Mouse (Mus musculus): ENCODE data around the gene Ist1. TPM values are rescaled to one million over a fixed set of nuclear protein-coding genes. Genes with fewer than 3 reads are reported as not detected.

Ist1 gene
- polyA plus RNA-seq, 1 experiment = 141 TPM

GRCm38 (mm10) chr8:109706076-109706873 is 13.2 kb upstream of the Ist1 start:
- TF ChIP-seq CTCF (IDR thresholded peaks at IDR 0.05; ENCODE audit: borderline replicate concordance, extremely low read depth, insufficient read depth, insufficient read length) = no peak
- no peak for TF ChIP-seq POLR2A (IDR thresholded peaks at IDR 0.05; ENCODE audit: borderline replicate concordance, extremely low read depth, insufficient read depth, insufficient read length, poor library complexity, severe bottlenecking)
- DNase-seq (ENCODE audit: low read depth) = peak; percentile 45

DNA sequence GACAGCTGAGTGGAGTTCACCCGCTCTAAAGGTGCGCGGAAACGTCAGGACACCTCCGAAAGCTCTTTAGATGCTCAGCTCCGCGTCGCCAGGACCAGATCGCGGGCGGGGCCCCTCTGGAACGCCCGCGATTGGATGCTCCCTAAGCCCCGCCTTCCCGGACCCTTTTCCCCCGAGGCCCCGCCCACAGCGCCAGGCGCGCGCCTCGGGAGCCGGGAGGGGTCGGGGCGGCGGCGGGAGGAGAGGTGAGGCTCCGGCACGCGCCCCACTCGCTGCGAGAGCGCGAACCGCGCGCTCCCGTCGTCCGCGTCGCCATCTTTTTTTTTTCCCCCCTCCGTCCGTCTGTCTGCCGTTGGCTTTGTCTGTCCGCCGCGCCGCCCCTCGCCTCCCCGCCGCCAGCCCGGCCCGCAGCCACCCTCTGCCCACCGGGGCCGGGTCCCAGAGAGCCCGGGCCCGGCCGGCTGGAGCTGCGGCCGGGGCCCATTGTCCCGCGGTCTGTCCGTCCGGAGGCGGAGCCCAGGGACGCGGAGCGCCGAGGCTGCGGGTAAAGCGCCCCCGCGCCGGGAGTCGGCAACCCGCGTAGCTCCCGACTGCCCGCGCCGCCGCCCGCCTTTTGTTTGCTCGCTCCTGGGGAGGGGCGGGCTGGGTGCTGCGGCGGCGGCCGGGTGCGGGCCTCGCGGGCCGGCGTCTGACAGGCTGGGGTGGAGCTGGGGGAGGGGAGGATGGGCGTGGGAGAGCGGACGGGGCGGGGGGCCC is 12.4 kb upstream of the Ist1 start, which contains the start of gene Zfp821:
Gene Zfp821, plus strand, starts transcription at position 227 of the 756 bp plus-strand sequence.
- TF ChIP-seq CTCF (IDR thresholded peaks at IDR 0.05; ENCODE audit: borderline replicate concordance, extremely low read depth, insufficient read depth, insufficient read length) = no peak
- TF ChIP-seq POLR2A (IDR thresholded peaks at IDR 0.05; ENCODE audit: borderline replicate concordance, extremely low read depth, insufficient read depth, insufficient read length, poor library complexity, severe bottlenecking) = peak; percentile 81
- DNase-seq (ENCODE audit: low read depth) = peak; percentile 97

GRCm38 (mm10) chr8:109704565-109705319 is 11.7 kb upstream of the Ist1 start:
- TF ChIP-seq POLR2A (IDR thresholded peaks at IDR 0.05; ENCODE audit: borderline replicate concordance, extremely low read depth, insufficient read depth, insufficient read length, poor library complexity, severe bottlenecking) (no peak), CTCF (IDR thresholded peaks at IDR 0.05; ENCODE audit: borderline replicate concordance, extremely low read depth, insufficient read depth, insufficient read length) (no peak)
- DNase-seq (ENCODE audit: low read depth) = no peak

DNA sequence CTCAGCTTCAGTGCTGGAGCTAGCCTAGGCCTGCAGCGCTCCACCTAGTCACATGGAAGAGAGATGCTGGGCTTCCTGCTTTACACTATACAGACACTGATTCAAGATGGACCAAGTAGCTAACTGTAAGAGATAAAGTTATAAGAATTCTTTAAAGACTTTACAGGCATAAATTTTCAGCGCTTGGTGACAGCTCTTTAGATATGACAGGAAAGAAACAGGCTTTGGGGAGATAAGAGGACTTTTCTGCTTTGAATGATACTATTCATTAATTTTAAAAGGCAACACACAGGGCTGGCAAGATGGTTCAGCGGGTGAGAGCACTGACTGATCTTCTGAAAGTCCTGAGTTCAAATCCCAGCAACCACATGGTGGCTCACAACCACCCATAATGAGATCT is 5.4 kb upstream of the Ist1 start:
- TF ChIP-seq CTCF (IDR thresholded peaks at IDR 0.05; ENCODE audit: borderline replicate concordance, extremely low read depth, insufficient read depth, insufficient read length) (no peak), POLR2A (IDR thresholded peaks at IDR 0.05; ENCODE audit: borderline replicate concordance, extremely low read depth, insufficient read depth, insufficient read length, poor library complexity, severe bottlenecking) (no peak)
- DNase-seq (ENCODE audit: low read depth) = no peak

DNA sequence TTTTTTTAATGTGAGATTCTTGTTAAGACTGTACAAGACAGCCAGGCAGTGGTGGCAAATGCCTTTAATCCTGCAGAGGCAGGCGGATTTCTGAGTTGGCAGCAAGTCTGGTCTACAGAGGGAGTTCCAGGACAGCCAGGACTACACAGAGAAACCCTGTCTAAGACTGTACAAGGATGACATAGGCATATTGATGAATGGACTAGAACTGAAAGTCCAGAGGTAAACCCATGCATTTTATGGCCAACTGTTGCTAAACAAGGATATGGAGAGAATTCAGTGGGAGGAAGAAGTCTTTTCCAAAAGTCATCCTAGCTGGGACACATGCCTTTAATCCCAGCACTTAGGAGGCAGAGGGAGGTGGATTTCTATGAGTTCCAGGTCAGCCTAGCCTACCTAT is 4.7 kb upstream of the Ist1 start:
- no peak for DNase-seq (ENCODE audit: low read depth)
- no peak for TF ChIP-seq POLR2A (IDR thresholded peaks at IDR 0.05; ENCODE audit: borderline replicate concordance, extremely low read depth, insufficient read depth, insufficient read length, poor library complexity, severe bottlenecking)
- TF ChIP-seq CTCF (IDR thresholded peaks at IDR 0.05; ENCODE audit: borderline replicate concordance, extremely low read depth, insufficient read depth, insufficient read length) = no peak

DNA sequence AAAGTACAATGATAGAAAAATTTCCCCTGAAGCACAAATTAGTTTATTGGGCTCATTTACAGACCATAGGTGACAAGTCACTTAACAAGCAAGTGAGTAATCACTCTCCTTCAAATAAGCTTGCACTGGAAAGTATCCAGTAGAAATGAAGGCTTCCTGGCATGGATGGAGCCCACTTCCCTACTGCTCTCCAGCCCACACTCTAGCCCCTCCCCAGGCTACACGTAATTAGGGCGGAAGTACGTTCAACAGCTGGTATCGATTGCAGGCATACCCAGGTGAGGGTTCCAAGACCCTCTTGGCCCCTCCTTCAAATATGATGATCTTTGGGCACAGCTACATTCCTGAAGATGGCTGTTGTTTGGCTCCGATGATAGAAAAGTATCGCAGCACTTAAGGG is 1.1 kb upstream of the Ist1 start:
- no peak for DNase-seq (ENCODE audit: low read depth)
- TF ChIP-seq POLR2A (IDR thresholded peaks at IDR 0.05; ENCODE audit: borderline replicate concordance, extremely low read depth, insufficient read depth, insufficient read length, poor library complexity, severe bottlenecking) (no peak), CTCF (IDR thresholded peaks at IDR 0.05; ENCODE audit: borderline replicate concordance, extremely low read depth, insufficient read depth, insufficient read length) (no peak)

DNA sequence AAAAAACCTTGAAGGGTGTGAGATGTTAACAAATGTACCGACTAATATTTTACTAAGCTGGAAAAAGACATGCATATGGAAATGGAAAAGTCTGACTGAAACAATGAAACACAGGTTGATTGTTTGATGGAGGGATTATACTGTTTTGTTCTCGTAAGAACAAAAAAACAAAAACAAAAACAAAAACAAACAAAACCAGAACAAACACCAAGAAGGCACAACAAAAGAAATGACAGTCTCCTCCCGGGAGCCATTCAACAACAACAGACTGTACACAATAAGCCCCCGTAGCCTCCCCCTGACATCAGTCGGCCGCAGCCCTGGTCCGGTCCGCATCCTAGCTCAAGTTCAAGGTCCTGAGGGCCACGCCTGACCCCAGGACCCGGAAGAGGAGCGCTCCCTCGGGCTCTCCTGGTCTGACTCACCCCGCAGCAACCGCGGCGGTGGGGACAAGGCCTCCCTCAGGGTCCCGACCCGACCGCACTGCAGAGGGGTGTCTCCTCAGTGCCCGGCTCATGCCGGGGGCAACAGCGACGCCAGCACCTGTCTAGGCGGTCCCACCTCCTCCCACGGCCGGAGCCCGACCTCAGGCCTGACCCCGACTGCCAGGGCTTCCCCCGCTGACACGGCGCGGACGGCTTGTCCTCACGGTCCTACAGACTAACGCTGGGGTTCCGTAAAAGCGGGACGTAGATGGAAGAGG is 466 bp downstream of the Ist1 start:
- TF ChIP-seq POLR2A (IDR thresholded peaks at IDR 0.05; ENCODE audit: borderline replicate concordance, extremely low read depth, insufficient read depth, insufficient read length, poor library complexity, severe bottlenecking) (no peak), CTCF (IDR thresholded peaks at IDR 0.05; ENCODE audit: borderline replicate concordance, extremely low read depth, insufficient read depth, insufficient read length) (no peak)
- DNase-seq (ENCODE audit: low read depth) = peak; percentile 53

DNA sequence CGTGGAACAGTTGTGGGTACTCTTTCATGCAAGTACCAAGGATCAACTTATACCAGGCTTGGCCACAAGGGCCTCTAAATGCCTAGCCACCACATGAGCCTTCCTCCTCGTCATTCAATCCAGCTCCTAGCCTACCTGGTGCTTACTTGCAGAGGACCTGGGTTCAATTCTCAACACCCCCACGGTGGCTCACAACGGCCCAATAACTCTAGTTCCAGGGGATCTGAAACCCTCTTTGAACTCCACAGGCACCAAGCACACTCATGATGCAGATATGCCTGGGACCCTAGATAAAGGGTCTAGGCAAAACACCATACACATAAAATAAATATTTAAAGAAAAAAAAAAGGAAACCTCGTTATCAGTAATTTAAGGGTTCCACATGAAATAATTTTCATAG is 1.3 kb downstream of the Ist1 start:
- TF ChIP-seq POLR2A (IDR thresholded peaks at IDR 0.05; ENCODE audit: borderline replicate concordance, extremely low read depth, insufficient read depth, insufficient read length, poor library complexity, severe bottlenecking) = no peak
- TF ChIP-seq CTCF (IDR thresholded peaks at IDR 0.05; ENCODE audit: borderline replicate concordance, extremely low read depth, insufficient read depth, insufficient read length) = peak; percentile 41; the same call in 1 of the 2 replicates
- DNase-seq (ENCODE audit: low read depth) = peak; percentile 57

DNA sequence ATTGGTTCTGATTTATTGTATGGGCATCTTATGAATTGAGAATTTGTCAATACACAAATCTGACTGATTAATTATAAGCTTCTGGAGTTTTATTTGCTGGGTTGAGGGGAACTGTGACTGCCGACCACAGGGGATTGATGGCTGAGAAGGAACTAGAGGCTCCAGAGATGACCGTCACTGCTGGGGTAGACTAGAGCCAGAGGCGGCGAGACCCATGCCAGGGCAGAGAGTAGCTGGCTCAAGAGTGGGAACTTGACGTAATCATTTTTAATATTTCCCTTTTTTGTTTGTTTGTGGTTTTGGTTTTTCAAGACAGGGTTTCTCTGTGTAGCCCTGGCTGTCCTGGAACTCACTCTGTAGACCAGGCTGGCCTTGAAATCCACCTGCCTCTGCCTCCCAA is 5.8 kb downstream of the Ist1 start:
- DNase-seq (ENCODE audit: low read depth) = no peak

GRCm38 (mm10) chr8:109682120-109682519 is 10.9 kb downstream of the Ist1 start:
- no peak for TF ChIP-seq POLR2A (IDR thresholded peaks at IDR 0.05; ENCODE audit: borderline replicate concordance, extremely low read depth, insufficient read depth, insufficient read length, poor library complexity, severe bottlenecking)
- no peak for TF ChIP-seq CTCF (IDR thresholded peaks at IDR 0.05; ENCODE audit: borderline replicate concordance, extremely low read depth, insufficient read depth, insufficient read length)
- no peak for DNase-seq (ENCODE audit: low read depth)

More for the DNA sequence above, 5.8 kb downstream of the Ist1 start:
- TF ChIP-seq POLR2A (IDR thresholded peaks at IDR 0.05; ENCODE audit: borderline replicate concordance, extremely low read depth, insufficient read depth, insufficient read length, poor library complexity, severe bottlenecking) (no peak), CTCF (IDR thresholded peaks at IDR 0.05; ENCODE audit: borderline replicate concordance, extremely low read depth, insufficient read depth, insufficient read length) (no peak)
